Mouse (Mus musculus): ENCODE results near the gene Rasl11a. TPM values are rescaled to one million over a fixed set of nuclear protein-coding genes. Genes with fewer than 3 reads are reported as not detected.
A peak's percentile ranks its signal among the peaks of the same experiment; 100 is the strongest.
"Not testable (repeated sequence)": the region's sequence is repeated elsewhere in the genome, so short reads cannot be mapped to it uniquely, and the experiment has no call there.

Gene Rasl11a
- polyA plus RNA-seq, 1 experiment from 2014 or later = 11.5 TPM

- peak; percentile 58 for ATAC-seq (replicated peaks; ENCODE audit: insufficient number of reproducible peaks, insufficient read depth, low FRiP score, low read depth)
- peak overlapping the region; percentile 65 for H3K4me2 ChIP-seq
- peak overlapping the region; percentile 14; the same call in 1 of the 2 replicates for H3K9ac ChIP-seq
- 3% methylated on average over 19 of the region's 19 CpGs for WGBS
- H3K9me3 ChIP-seq (replicated peaks) = no peaks in the 10 kb centered on the region
- H3K4me1 ChIP-seq (replicated peaks) = peaks cover 14% of the 10 kb centered on the region
- no peaks in the 10 kb centered on the region for H3K36me3 ChIP-seq
- peak overlapping the region; percentile 35 for H3K4me3 ChIP-seq
- H3K27me3 ChIP-seq = no peaks in the 10 kb centered on the region
- peak overlapping the region; percentile 63 for H3K27ac ChIP-seq
Observed at GRCm38 (mm10) chr5:146867246-146867945, 22.5 kb downstream of the Rasl11a start.

- Histone ChIP-seq H3K27me3 (no peaks in the 10 kb centered on the region), H3K4me3 (peak overlapping the region; percentile 35), H3K9ac (no peak overlapping the region), H3K4me2 (peak overlapping the region; percentile 65), H3K9me3 (replicated peaks) (no peaks in the 10 kb centered on the region), H3K36me3 (no peaks in the 10 kb centered on the region), H3K4me1 (replicated peaks) (peaks cover 14% of the 10 kb centered on the region), H3K27ac (peak overlapping the region; percentile 63)
- 12% methylated on average over 4 of the region's 4 CpGs for WGBS
- ATAC-seq (replicated peaks; ENCODE audit: insufficient number of reproducible peaks, insufficient read depth, low FRiP score, low read depth) = peak; percentile 14; the same call in 1 of the 2 replicates
Observed at GRCm38 (mm10) chr5:146867946-146868314, 23.1 kb downstream of the Rasl11a start.

GRCm38 (mm10) chr5:146872981-146873631, 28.2 kb downstream of the Rasl11a start:
- ATAC-seq (replicated peaks; ENCODE audit: insufficient number of reproducible peaks, insufficient read depth, low FRiP score, low read depth) = no peak
- Histone ChIP-seq H3K4me2 (no peak overlapping the region), H3K9ac (no peak overlapping the region), H3K36me3 (no peaks in the 10 kb centered on the region), H3K27ac (no peak overlapping the region), H3K9me3 (replicated peaks) (no peaks in the 10 kb centered on the region), H3K4me3 (no peak overlapping the region), H3K4me1 (replicated peaks) (peaks cover under 1% of the 10 kb centered on the region; the same call in 1 of the 2 replicates), H3K27me3 (no peaks in the 10 kb centered on the region)
- 65% methylated on average over 5 of the region's 5 CpGs for WGBS

- WGBS = 90% methylated on average over 2 of the region's 2 CpGs
Observed at GRCm38 (mm10) chr5:146876024-146876423, 31.2 kb downstream of the Rasl11a start.

GRCm38 (mm10) chr5:146877882-146878281, 33.0 kb downstream of the Rasl11a start:
- not testable (repeated sequence) for H3K27ac ChIP-seq; H3K4me1 ChIP-seq (replicated peaks); H3K4me3 ChIP-seq; H3K9me3 ChIP-seq (replicated peaks); H3K4me2 ChIP-seq; H3K9ac ChIP-seq; H3K36me3 ChIP-seq; H3K27me3 ChIP-seq; ATAC-seq (replicated peaks; ENCODE audit: insufficient number of reproducible peaks, insufficient read depth, low FRiP score, low read depth)
- WGBS = 72% methylated on average over 5 of the region's 6 CpGs

More at GRCm38 (mm10) chr5:146876024-146876423, 31.2 kb downstream of the Rasl11a start:
- Histone ChIP-seq H3K27ac (no peak overlapping the region), H3K9ac (no peak overlapping the region), H3K4me1 (replicated peaks) (no peaks in the 10 kb centered on the region), H3K27me3 (no peaks in the 10 kb centered on the region), H3K4me2 (no peak overlapping the region), H3K9me3 (replicated peaks) (no peaks in the 10 kb centered on the region), H3K4me3 (no peak overlapping the region), H3K36me3 (no peaks in the 10 kb centered on the region)
- ATAC-seq (replicated peaks; ENCODE audit: insufficient number of reproducible peaks, insufficient read depth, low FRiP score, low read depth) = no peak

GRCm38 (mm10) chr5:146882261-146882660, 37.4 kb downstream of the Rasl11a start:
- Histone ChIP-seq H3K4me2 (no peak overlapping the region), H3K4me3 (no peak overlapping the region), H3K27ac (no peak overlapping the region), H3K4me1 (replicated peaks) (no peaks in the 10 kb centered on the region), H3K9ac (no peak overlapping the region), H3K36me3 (no peaks in the 10 kb centered on the region), H3K27me3 (no peaks in the 10 kb centered on the region), H3K9me3 (replicated peaks) (no peaks in the 10 kb centered on the region)
- no peak for ATAC-seq (replicated peaks; ENCODE audit: insufficient number of reproducible peaks, insufficient read depth, low FRiP score, low read depth)
- 75% methylated on average over 6 of the region's 6 CpGs for WGBS

- H3K27me3 ChIP-seq = no peaks in the 10 kb centered on the region
- no peak overlapping the region for H3K27ac ChIP-seq
- H3K9ac ChIP-seq = no peak overlapping the region
- 67% methylated on average over 7 of the region's 7 CpGs for WGBS
- H3K4me1 ChIP-seq (replicated peaks) = no peaks in the 10 kb centered on the region
- H3K4me2 ChIP-seq = no peak overlapping the region
- H3K36me3 ChIP-seq = no peaks in the 10 kb centered on the region
- H3K9me3 ChIP-seq (replicated peaks) = no peaks in the 10 kb centered on the region
- ATAC-seq (replicated peaks; ENCODE audit: insufficient number of reproducible peaks, insufficient read depth, low FRiP score, low read depth) = no peak
- no peak overlapping the region for H3K4me3 ChIP-seq
Observed at GRCm38 (mm10) chr5:146883053-146883452, 38.2 kb downstream of the Rasl11a start.

- H3K36me3 ChIP-seq = no peaks in the 10 kb centered on the region
- WGBS = 74% methylated on average over 15 of the region's 15 CpGs
- H3K9ac ChIP-seq = no peak overlapping the region
- H3K4me1 ChIP-seq (replicated peaks) = no peaks in the 10 kb centered on the region
- H3K9me3 ChIP-seq (replicated peaks) = no peaks in the 10 kb centered on the region
- no peak overlapping the region for H3K27ac ChIP-seq
- no peak overlapping the region for H3K4me3 ChIP-seq
- no peak overlapping the region for H3K4me2 ChIP-seq
- no peaks in the 10 kb centered on the region for H3K27me3 ChIP-seq
- no peak for ATAC-seq (replicated peaks; ENCODE audit: insufficient number of reproducible peaks, insufficient read depth, low FRiP score, low read depth)
Observed at GRCm38 (mm10) chr5:146883486-146884272, 38.8 kb downstream of the Rasl11a start.

GRCm38 (mm10) chr5:146891127-146891526, 46.3 kb downstream of the Rasl11a start:
- Histone ChIP-seq H3K4me3 (no peak overlapping the region), H3K27ac (no peak overlapping the region), H3K9me3 (replicated peaks) (no peaks in the 10 kb centered on the region), H3K27me3 (no peaks in the 10 kb centered on the region), H3K9ac (no peak overlapping the region), H3K36me3 (no peaks in the 10 kb centered on the region), H3K4me1 (replicated peaks) (peaks cover 3% of the 10 kb centered on the region), H3K4me2 (0 out of 2 replicates have a peak overlapping the region, but pooled peaks have one; percentile 20)
- WGBS = 17% methylated on average over 14 of the region's 14 CpGs
- no peak for ATAC-seq (replicated peaks; ENCODE audit: insufficient number of reproducible peaks, insufficient read depth, low FRiP score, low read depth)

GRCm38 (mm10) chr5:146892904-146893303, 48.0 kb downstream of the Rasl11a start:
- Histone ChIP-seq H3K36me3 (no peaks in the 10 kb centered on the region), H3K4me3 (no peak overlapping the region), H3K27me3 (no peaks in the 10 kb centered on the region), H3K9me3 (replicated peaks) (no peaks in the 10 kb centered on the region), H3K9ac (no peak overlapping the region), H3K4me2 (no peak overlapping the region), H3K27ac (no peak overlapping the region), H3K4me1 (replicated peaks) (peaks cover 6% of the 10 kb centered on the region)
- 77% methylated on average over 4 of the region's 4 CpGs for WGBS
- no peak for ATAC-seq (replicated peaks; ENCODE audit: insufficient number of reproducible peaks, insufficient read depth, low FRiP score, low read depth)

- Histone ChIP-seq H3K9ac (no peak overlapping the region), H3K27me3 (no peaks in the 10 kb centered on the region), H3K27ac (no peak overlapping the region), H3K4me2 (no peak overlapping the region), H3K4me1 (replicated peaks) (peaks cover 6% of the 10 kb centered on the region), H3K4me3 (no peak overlapping the region), H3K9me3 (replicated peaks) (no peaks in the 10 kb centered on the region), H3K36me3 (no peaks in the 10 kb centered on the region)
- WGBS = 81% methylated on average over 11 of the region's 11 CpGs
- ATAC-seq (replicated peaks; ENCODE audit: insufficient number of reproducible peaks, insufficient read depth, low FRiP score, low read depth) = no peak
Observed at GRCm38 (mm10) chr5:146893478-146894182, 48.8 kb downstream of the Rasl11a start.
